Mouse (Mus musculus): Measurements from ENCODE around the gene Lce6a. TPM values are rescaled to one million over a fixed set of nuclear protein-coding genes. Genes with fewer than 3 reads are reported as not detected.

Lce6a gene
- polyA plus RNA-seq, 1 experiment from 2014 or later = not detected

DNA sequence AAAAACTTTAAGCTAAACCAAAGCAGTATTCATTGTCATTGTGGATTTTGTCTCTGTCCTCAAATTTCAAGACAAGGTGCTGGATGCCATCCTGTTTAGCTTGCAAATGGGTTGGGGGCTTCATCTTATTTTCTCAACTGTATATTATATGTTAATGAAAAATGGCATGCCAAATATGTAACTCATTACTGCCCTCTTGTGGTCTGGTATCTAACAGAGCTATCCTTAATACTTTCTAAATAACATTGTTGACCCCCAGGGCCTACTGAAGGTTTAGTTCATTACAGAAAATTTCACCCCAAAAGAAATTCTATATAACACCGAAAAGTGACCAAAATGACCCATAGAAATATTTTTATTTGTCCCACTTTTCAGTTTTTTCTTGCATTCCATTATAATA lies 19.3 kb downstream of the Lce6a start:
- Histone ChIP-seq H3K4me1 (ENCODE audit: control insufficient read depth, insufficient read depth, low read length) (no peaks in the 10 kb centered on the region), H3K27ac (replicated peaks; ENCODE audit: low read depth, low read length) (no peak overlapping the region), H3K27me3 (replicated peaks; ENCODE audit: control insufficient read depth, insufficient read depth, low read length) (no peaks in the 10 kb centered on the region), H3K9ac (ENCODE audit: low read depth, low read length) (no peak overlapping the region), H3K9me3 (ENCODE audit: control insufficient read depth, low read length) (peaks cover 4% of the 10 kb centered on the region; the same call in 1 of the 2 replicates), H3K36me3 (ENCODE audit: control insufficient read depth, insufficient read depth, low read length) (no peaks in the 10 kb centered on the region), H3K4me2 (ENCODE audit: low read depth, low read length) (no peak overlapping the region), H3K4me3 (ENCODE audit: low read depth, low read length) (no peak overlapping the region)
- 52% methylated on average over 1 of the region's 1 CpGs for WGBS
- ATAC-seq (ENCODE audit: low read depth) (no peak), DNase-seq (ENCODE audit: low spot score) (peak; percentile 20)

DNA sequence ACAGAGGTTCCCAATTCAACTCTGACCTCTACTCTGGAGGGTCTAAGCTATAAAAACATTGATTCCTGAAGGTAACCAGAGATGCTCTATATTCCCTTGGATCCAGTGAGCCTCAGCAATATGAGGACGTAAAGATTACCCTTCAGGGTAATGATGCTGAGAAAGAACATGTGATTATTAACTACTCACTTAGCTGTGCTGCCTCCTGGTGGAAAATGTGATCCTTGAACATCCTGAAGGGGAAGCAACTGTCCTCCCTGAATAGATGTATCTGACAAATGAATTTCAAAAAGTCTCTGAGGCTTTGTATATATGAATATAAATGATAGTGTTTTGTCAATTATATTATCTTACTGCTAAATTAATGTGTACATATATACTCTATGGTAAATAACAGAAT lies 21.0 kb downstream of the Lce6a start:
- 47% methylated on average over 1 of the region's 1 CpGs for WGBS
- Histone ChIP-seq H3K4me3 (ENCODE audit: low read depth, low read length) (no peak overlapping the region), H3K36me3 (ENCODE audit: control insufficient read depth, insufficient read depth, low read length) (no peaks in the 10 kb centered on the region), H3K9me3 (ENCODE audit: control insufficient read depth, low read length) (peaks cover 4% of the 10 kb centered on the region; the same call in 1 of the 2 replicates), H3K4me1 (ENCODE audit: control insufficient read depth, insufficient read depth, low read length) (no peaks in the 10 kb centered on the region), H3K4me2 (ENCODE audit: low read depth, low read length) (no peak overlapping the region), H3K9ac (ENCODE audit: low read depth, low read length) (no peak overlapping the region), H3K27me3 (replicated peaks; ENCODE audit: control insufficient read depth, insufficient read depth, low read length) (no peaks in the 10 kb centered on the region), H3K27ac (replicated peaks; ENCODE audit: low read depth, low read length) (no peak overlapping the region)
- ATAC-seq (ENCODE audit: low read depth) (no peak), DNase-seq (ENCODE audit: low spot score) (no peak)

DNA sequence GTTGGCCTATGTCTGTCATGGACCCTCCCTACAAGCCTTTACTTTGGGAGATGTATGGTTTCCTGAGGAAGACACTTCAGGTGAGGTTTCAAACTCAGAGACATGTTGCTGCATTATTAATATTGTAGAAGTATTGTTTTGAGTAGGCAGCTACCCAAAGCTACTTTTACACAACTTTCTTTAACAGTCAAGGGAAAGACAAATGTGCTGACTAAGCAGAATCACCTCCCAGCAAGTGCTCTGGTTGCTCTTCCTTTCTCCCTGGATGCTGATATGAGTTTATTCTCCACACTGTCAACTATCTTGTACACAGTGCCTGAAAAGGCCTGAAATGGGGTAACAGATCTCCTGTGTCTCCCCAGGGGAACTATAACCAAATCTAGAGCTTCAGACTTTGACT lies 21.5 kb downstream of the Lce6a start:
- peaks cover 4% of the 10 kb centered on the region; the same call in 1 of the 2 replicates for H3K9me3 ChIP-seq (ENCODE audit: control insufficient read depth, low read length)
- no peak overlapping the region for H3K27ac ChIP-seq (replicated peaks; ENCODE audit: low read depth, low read length)
- H3K4me3 ChIP-seq (ENCODE audit: low read depth, low read length) = no peak overlapping the region
- DNase-seq (ENCODE audit: low spot score) = no peak
- no peaks in the 10 kb centered on the region for H3K4me1 ChIP-seq (ENCODE audit: control insufficient read depth, insufficient read depth, low read length)
- no peak overlapping the region for H3K4me2 ChIP-seq (ENCODE audit: low read depth, low read length)
- H3K27me3 ChIP-seq (replicated peaks; ENCODE audit: control insufficient read depth, insufficient read depth, low read length) = no peaks in the 10 kb centered on the region
- H3K9ac ChIP-seq (ENCODE audit: low read depth, low read length) = no peak overlapping the region
- ATAC-seq (ENCODE audit: low read depth) = no peak
- no peaks in the 10 kb centered on the region for H3K36me3 ChIP-seq (ENCODE audit: control insufficient read depth, insufficient read depth, low read length)

DNA sequence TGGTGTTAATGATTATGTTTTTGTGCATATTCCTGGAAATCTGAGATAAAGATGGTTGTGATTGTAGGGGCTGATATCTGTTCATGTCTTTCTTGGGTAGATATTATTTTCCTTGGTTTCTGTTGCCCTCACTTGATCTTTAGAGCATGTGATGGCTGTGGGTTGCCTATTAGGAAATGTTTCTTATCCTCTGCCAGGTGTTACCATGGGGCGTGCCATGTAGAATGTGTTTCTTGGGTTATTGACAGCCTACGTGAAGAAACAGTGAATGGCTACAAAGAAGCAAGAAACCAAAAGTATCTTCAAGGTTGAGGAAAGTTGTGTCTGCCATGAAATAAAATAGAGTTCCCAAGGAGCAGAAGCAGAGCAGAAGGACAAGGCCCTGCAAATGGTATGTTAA lies 23.0 kb downstream of the Lce6a start:
- ATAC-seq (ENCODE audit: low read depth) = no peak
- no peak overlapping the region for H3K4me3 ChIP-seq (ENCODE audit: low read depth, low read length)

DNA sequence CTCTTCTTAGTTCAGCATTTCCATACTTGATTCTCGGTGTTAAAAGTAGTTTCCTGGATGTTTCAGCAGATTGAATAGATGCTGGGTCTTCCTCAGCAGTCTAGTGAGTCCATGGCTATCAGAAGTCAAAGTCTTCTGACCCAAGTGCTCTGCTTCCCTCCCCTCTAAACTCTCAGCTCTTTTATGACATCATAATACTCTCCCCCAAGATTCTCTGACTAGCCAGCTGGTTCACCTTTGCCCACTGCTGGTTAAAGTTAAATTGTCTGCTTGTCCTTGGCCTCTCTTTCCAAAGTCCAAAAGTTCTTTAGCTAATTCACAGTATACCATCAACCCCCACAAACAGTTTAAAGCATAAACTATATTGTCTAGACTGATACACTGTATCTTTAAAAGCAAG lies 32.6 kb downstream of the Lce6a start, which contains the start of gene Smcp:
Smcp (minus strand) TSS at position 140 of the 400 bp plus-strand sequence.
- no peak within 1 kb of the TSS for H3K4me3 ChIP-seq (ENCODE audit: low read depth, low read length)
- H3K9ac ChIP-seq (ENCODE audit: low read depth, low read length) = no peak within 1 kb of the TSS
- no peaks in the 10 kb centered on the region for H3K9me3 ChIP-seq (ENCODE audit: control insufficient read depth, low read length)
- H3K27me3 ChIP-seq (replicated peaks; ENCODE audit: control insufficient read depth, insufficient read depth, low read length) = no peaks in the 10 kb centered on the region
- H3K36me3 ChIP-seq (ENCODE audit: control insufficient read depth, insufficient read depth, low read length) = no peaks in the 10 kb centered on the region
- H3K4me1 ChIP-seq (ENCODE audit: control insufficient read depth, insufficient read depth, low read length) = no peaks in the 10 kb centered on the region
- H3K27ac ChIP-seq (replicated peaks; ENCODE audit: low read depth, low read length) = no peak within 1 kb of the TSS
- H3K4me2 ChIP-seq (ENCODE audit: low read depth, low read length) = no peak within 1 kb of the TSS
- 72% methylated on average over 1 of the region's 1 CpGs for WGBS
- no peak for DNase-seq (ENCODE audit: low spot score)
- ATAC-seq (ENCODE audit: low read depth) = no peak

More for the DNA sequence above, 23.0 kb downstream of the Lce6a start:
- Histone ChIP-seq H3K4me1 (ENCODE audit: control insufficient read depth, insufficient read depth, low read length) (no peaks in the 10 kb centered on the region), H3K9ac (ENCODE audit: low read depth, low read length) (no peak overlapping the region), H3K9me3 (ENCODE audit: control insufficient read depth, low read length) (peaks cover 4% of the 10 kb centered on the region; the same call in 1 of the 2 replicates), H3K27ac (replicated peaks; ENCODE audit: low read depth, low read length) (no peak overlapping the region), H3K4me2 (ENCODE audit: low read depth, low read length) (no peak overlapping the region), H3K36me3 (ENCODE audit: control insufficient read depth, insufficient read depth, low read length) (no peaks in the 10 kb centered on the region), H3K27me3 (replicated peaks; ENCODE audit: control insufficient read depth, insufficient read depth, low read length) (no peaks in the 10 kb centered on the region)
- WGBS = 84% methylated on average over 2 of the region's 2 CpGs
- no peak for DNase-seq (ENCODE audit: low spot score)

DNA sequence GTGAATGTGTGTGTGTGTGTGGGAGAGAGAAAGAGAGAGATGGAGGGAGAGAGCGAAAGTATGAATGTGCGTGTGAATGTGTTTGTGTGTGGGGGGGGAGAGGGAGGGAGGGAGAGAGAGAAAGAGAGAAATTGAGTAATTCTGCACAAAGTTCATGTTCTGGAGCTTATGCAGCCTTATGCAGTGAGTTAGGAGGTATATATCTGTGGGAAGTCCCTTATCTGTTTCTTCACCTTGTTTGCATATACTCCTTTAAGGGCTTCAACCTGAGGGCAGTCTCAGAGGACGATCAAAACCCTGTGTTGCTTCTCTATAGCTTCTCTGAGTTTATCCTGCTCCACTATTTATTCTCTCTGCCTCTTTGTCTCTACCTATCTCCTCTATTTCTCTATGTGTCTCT lies 34.3 kb downstream of the Lce6a start:
- no peak overlapping the region for H3K4me3 ChIP-seq (ENCODE audit: low read depth, low read length)
- no peaks in the 10 kb centered on the region for H3K27me3 ChIP-seq (replicated peaks; ENCODE audit: control insufficient read depth, insufficient read depth, low read length)
- H3K36me3 ChIP-seq (ENCODE audit: control insufficient read depth, insufficient read depth, low read length) = no peaks in the 10 kb centered on the region
- no peak overlapping the region for H3K27ac ChIP-seq (replicated peaks; ENCODE audit: low read depth, low read length)
- DNase-seq (ENCODE audit: low spot score) = no peak
- no peaks in the 10 kb centered on the region for H3K4me1 ChIP-seq (ENCODE audit: control insufficient read depth, insufficient read depth, low read length)
- H3K9ac ChIP-seq (ENCODE audit: low read depth, low read length) = no peak overlapping the region
- no peak overlapping the region for H3K4me2 ChIP-seq (ENCODE audit: low read depth, low read length)
- WGBS = 71% methylated on average over 3 of the region's 3 CpGs
- ATAC-seq (ENCODE audit: low read depth) = no peak
- H3K9me3 ChIP-seq (ENCODE audit: control insufficient read depth, low read length) = no peaks in the 10 kb centered on the region

DNA sequence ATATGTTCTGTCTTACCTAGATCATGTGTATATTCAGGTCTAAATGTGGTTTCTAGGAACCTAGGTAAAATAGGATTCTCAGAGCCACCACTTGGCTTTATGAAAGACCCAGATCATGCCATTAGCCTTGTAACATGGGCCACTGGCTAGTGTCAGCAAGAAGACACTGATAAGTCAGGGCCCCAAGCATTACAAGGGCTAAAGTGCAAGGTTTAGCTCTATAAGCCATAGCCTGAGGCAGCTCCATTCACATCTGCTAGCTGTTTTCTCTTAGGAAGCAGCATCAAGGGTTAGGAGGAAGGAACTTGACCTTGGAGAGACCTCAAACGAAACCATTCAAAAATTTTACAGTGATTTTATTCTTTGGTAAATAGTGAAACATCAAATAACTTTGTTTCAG lies 36.4 kb downstream of the Lce6a start:
- H3K9me3 ChIP-seq (ENCODE audit: control insufficient read depth, low read length) = no peaks in the 10 kb centered on the region
- H3K36me3 ChIP-seq (ENCODE audit: control insufficient read depth, insufficient read depth, low read length) = no peaks in the 10 kb centered on the region
- H3K4me1 ChIP-seq (ENCODE audit: control insufficient read depth, insufficient read depth, low read length) = no peaks in the 10 kb centered on the region
- H3K27ac ChIP-seq (replicated peaks; ENCODE audit: low read depth, low read length) = no peak overlapping the region
- H3K4me2 ChIP-seq (ENCODE audit: low read depth, low read length) = no peak overlapping the region
- no peaks in the 10 kb centered on the region for H3K27me3 ChIP-seq (replicated peaks; ENCODE audit: control insufficient read depth, insufficient read depth, low read length)
- no peak overlapping the region for H3K9ac ChIP-seq (ENCODE audit: low read depth, low read length)
- no peak overlapping the region for H3K4me3 ChIP-seq (ENCODE audit: low read depth, low read length)
- 28% methylated on average over 1 of the region's 1 CpGs for WGBS
- DNase-seq (ENCODE audit: low spot score) (no peak), ATAC-seq (ENCODE audit: low read depth) (no peak)

DNA sequence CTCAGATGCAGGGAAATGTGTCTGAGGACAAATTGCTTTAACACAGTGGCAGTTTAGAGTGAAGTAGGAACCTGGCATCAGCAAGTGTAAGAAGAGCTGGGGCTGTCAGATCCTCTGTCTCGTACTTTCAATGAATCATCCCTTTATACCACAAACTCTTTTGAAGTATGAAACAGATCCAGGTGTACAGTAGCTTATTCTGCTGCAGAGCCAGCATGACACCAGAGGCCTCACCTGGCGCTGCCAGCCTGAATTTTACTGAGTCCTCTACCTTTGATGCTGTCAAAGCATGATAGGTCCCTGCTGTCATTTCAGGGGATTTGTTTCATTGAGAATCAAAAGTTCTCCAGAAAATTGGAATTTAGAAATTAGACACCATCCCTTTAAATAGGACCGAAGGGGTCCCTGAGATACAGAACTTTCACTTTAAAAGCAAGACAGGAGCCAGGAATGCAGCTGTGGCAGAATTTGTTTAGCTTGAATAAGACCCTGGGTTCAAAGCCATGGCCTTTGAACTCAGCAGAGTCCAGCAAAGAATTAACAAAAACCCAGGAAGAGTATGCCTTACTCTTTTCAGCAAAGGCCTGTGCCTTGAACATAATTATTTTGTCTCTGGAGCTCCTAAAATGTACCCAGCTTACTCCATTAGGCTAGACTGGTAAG lies 38.2 kb downstream of the Lce6a start:
- Histone ChIP-seq H3K27ac (replicated peaks; ENCODE audit: low read depth, low read length) (no peak overlapping the region), H3K36me3 (ENCODE audit: control insufficient read depth, insufficient read depth, low read length) (no peaks in the 10 kb centered on the region), H3K4me3 (ENCODE audit: low read depth, low read length) (no peak overlapping the region), H3K4me2 (ENCODE audit: low read depth, low read length) (no peak overlapping the region), H3K9ac (ENCODE audit: low read depth, low read length) (no peak overlapping the region), H3K27me3 (replicated peaks; ENCODE audit: control insufficient read depth, insufficient read depth, low read length) (no peaks in the 10 kb centered on the region), H3K4me1 (ENCODE audit: control insufficient read depth, insufficient read depth, low read length) (no peaks in the 10 kb centered on the region), H3K9me3 (ENCODE audit: control insufficient read depth, low read length) (no peaks in the 10 kb centered on the region)
- WGBS = 53% methylated on average over 3 of the region's 3 CpGs
- ATAC-seq (ENCODE audit: low read depth) (no peak), DNase-seq (ENCODE audit: low spot score) (no peak)

DNA sequence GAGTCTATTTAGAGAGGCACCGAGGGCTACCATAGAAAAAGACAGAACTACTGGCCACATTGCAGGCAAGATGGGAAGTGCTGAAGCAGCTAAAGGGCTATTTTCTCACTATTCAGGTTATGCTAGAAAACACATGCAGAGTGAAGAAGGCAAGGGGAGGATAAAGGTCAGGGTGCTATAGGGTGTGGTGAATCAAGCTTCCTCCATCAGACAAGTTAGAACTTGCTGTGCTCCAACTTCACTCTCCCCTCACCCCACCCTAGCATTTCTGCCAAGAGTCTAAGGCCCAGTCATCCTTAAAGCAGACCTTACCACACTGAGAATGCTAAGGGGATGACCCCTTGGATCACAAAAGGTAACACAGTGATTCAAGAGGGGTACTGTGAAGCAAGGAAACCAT lies 42.0 kb downstream of the Lce6a start:
- no peak overlapping the region for H3K27ac ChIP-seq (replicated peaks; ENCODE audit: low read depth, low read length)

More for the DNA sequence above, 42.0 kb downstream of the Lce6a start:
- H3K9ac ChIP-seq (ENCODE audit: low read depth, low read length) = no peak overlapping the region
- no peaks in the 10 kb centered on the region for H3K4me1 ChIP-seq (ENCODE audit: control insufficient read depth, insufficient read depth, low read length)
- ATAC-seq (ENCODE audit: low read depth) (no peak), DNase-seq (ENCODE audit: low spot score) (no peak)
- H3K36me3 ChIP-seq (ENCODE audit: control insufficient read depth, insufficient read depth, low read length) = no peaks in the 10 kb centered on the region
- H3K9me3 ChIP-seq (ENCODE audit: control insufficient read depth, low read length) = no peaks in the 10 kb centered on the region
- no peak overlapping the region for H3K4me3 ChIP-seq (ENCODE audit: low read depth, low read length)
- WGBS = 76% methylated on average over 1 of the region's 1 CpGs
- no peak overlapping the region for H3K4me2 ChIP-seq (ENCODE audit: low read depth, low read length)
- no peaks in the 10 kb centered on the region for H3K27me3 ChIP-seq (replicated peaks; ENCODE audit: control insufficient read depth, insufficient read depth, low read length)
